20 mouse cellular contexts compared by ENCODE assay signal in genomic region chr14:74943581-74944117, GRCm38 (mm10).
"Had no signal": no experiment of that assay in that cellular context is flagged by ENCODE, and none has a peak within 500 bp of the region (broad histone marks: within the 10 kb centered on the region; RNA-seq: fewer than 3 reads in every experiment).

No protein-coding gene starts in this region.

- H3K9me3 ChIP-seq: limb, embryonic 10.5 days; limb, embryonic 13.5 days; midbrain, embryonic 12.5 days; midbrain, embryonic 15.5 days; neural tube, embryonic 12.5 days; neural tube, embryonic 15.5 days had no signal

- H3K36me3 ChIP-seq: midbrain, embryonic 12.5 days; midbrain, embryonic 15.5 days; neural tube, embryonic 12.5 days had no signal

- H3K4me3 ChIP-seq: layer of hippocampus, adult 2 months; limb, embryonic 10.5 days; limb, embryonic 13.5 days; midbrain, embryonic 12.5 days; midbrain, embryonic 15.5 days; neural tube, embryonic 12.5 days; neural tube, embryonic 15.5 days had no signal

- DNase-seq: kidney, postnatal 25 days; layer of hippocampus, adult 9-11 months; liver; liver, postnatal 0 days; lung, embryonic 14.5 days; right cerebral cortex, adult 18-20 months; right cerebral cortex, postnatal 14 days; right cerebral cortex, postnatal 4 days had no signal

- H3K4me2 ChIP-seq: limb, embryonic 13.5 days; lung, embryonic 14.5 days; midbrain, embryonic 12.5 days; midbrain, embryonic 15.5 days; neural tube, embryonic 12.5 days; neural tube, embryonic 15.5 days had no signal

- H3K27me3 ChIP-seq: limb, embryonic 13.5 days; midbrain, embryonic 12.5 days; midbrain, embryonic 15.5 days; neural tube, embryonic 12.5 days; neural tube, embryonic 15.5 days had no signal

- H3K27ac ChIP-seq: kidney, postnatal 0 days; layer of hippocampus, adult 2 months; limb, embryonic 10.5 days; limb, embryonic 13.5 days; liver, embryonic 14.5 days; macrophage; midbrain, embryonic 12.5 days; midbrain, embryonic 15.5 days; neural tube, embryonic 12.5 days; neural tube, embryonic 15.5 days; stomach, postnatal 0 days had no signal

- H3K9ac ChIP-seq: limb, embryonic 13.5 days; liver, embryonic 14.5 days; liver, postnatal 0 days; lung, embryonic 14.5 days; midbrain, embryonic 12.5 days; midbrain, embryonic 15.5 days; neural tube, embryonic 12.5 days; neural tube, embryonic 15.5 days had no signal

- ATAC-seq: liver, postnatal 0 days; lung, postnatal 0 days; midbrain, embryonic 15.5 days had no signal
